Mouse (Mus musculus) kidney, adult 2 months (tissue): Measurements from ENCODE around the gene Spta1.

ENCODE experiments used
- CTCF ChIP-seq: fragments of 200-500 bp; conservative IDR thresholded peaks from 2 replicates; pipeline ENCODE4 v1.5.1; 2011; ENCODE audit warnings: low read depth, mild to moderate bottlenecking, control low read depth, low read length, moderate library complexity, mixed read lengths; ENCODE audit not compliant: insufficient read depth, insufficient read length
- POLR2A ChIP-seq: fragments of 200-500 bp; IDR thresholded peaks from one replicate; pipeline ENCODE4 v1.6.1; 2011; ENCODE audit warnings: low read depth, low read length, control low read depth

GRCm38 (mm10) chr1:174239916-174240315 is 67.3 kb downstream of the Spta1 start:
- TF ChIP-seq CTCF (no peak), POLR2A (no peak)
